Mouse (Mus musculus) intestine, postnatal 0 days (tissue): ENCODE results near the gene Cby3. TPM values are rescaled to one million over a fixed set of nuclear protein-coding genes. Genes with fewer than 3 reads are reported as not detected.
"Not testable (repeated sequence)": the region's sequence is repeated elsewhere in the genome, so short reads cannot be mapped to it uniquely, and the experiment has no call there.

Source experiments
- ATAC-seq: fragments of 200-750 bp; cut with Nextera tagmentation; 2 replicates; pipeline ENCODE4 v1.8.0; 2017; ENCODE audit warnings: mild to moderate bottlenecking, moderate TSS enrichment, moderate library complexity
- H3K27ac ChIP-seq: fragments of 300-500 bp; sonication (generic); 2 replicates; pipeline ENCODE4 v1.5.1; 2014; ENCODE audit warnings: mild to moderate bottlenecking, low read depth, low read length, moderate library complexity
- H3K27me3 ChIP-seq: fragments of 300-500 bp; sonication (generic); replicated peaks from 2 replicates; pipeline ENCODE4 v1.6.1; 2014; ENCODE audit warnings: low read length, mixed read lengths; ENCODE audit not compliant: control insufficient read depth, insufficient read depth
- H3K36me3 ChIP-seq: fragments of 300-500 bp; sonication (generic); 2 replicates; pipeline ENCODE4 v1.6.1; 2014; ENCODE audit warnings: mild to moderate bottlenecking, moderate library complexity; ENCODE audit not compliant: control insufficient read depth, insufficient read depth
- H3K4me1 ChIP-seq: fragments of 300-500 bp; sonication (generic); replicated peaks from 2 replicates; pipeline ENCODE4 v1.6.1; 2014; ENCODE audit warnings: antibody characterized with exemption, low read length, mixed read lengths; ENCODE audit not compliant: control insufficient read depth, insufficient read depth
- H3K4me2 ChIP-seq: fragments of 300-500 bp; sonication (generic); replicated peaks from 2 replicates; pipeline ENCODE4 v1.6.1; 2014; ENCODE audit warnings: low read depth, mild to moderate bottlenecking, moderate library complexity
- H3K4me3 ChIP-seq: fragments of 300-500 bp; sonication (generic); 2 replicates; pipeline ENCODE4 v1.5.1; 2014; ENCODE audit warnings: low read depth, low read length
- H3K9ac ChIP-seq: fragments of 300-500 bp; sonication (generic); 2 replicates; pipeline ENCODE4 v1.6.1; 2014; ENCODE audit warnings: mild to moderate bottlenecking, low read depth, low read length
- H3K9me3 ChIP-seq: fragments of 300-500 bp; sonication (generic); 2 replicates; pipeline ENCODE4 v1.6.1; 2016; ENCODE audit warnings: mixed run types; ENCODE audit not compliant: control insufficient read depth
- CTCF ChIP-seq: sonication (generic); IDR thresholded peaks from 2 replicates; pipeline ENCODE4 v1.5.1; 2016; ENCODE audit warnings: low read depth, mild to moderate bottlenecking, control low read depth, antibody characterized with exemption, moderate library complexity
- WGBS: fragments of 180-500 bp; shearing (Covaris S2); extraction: QIAGEN DNeasy Blood & Tissue Kit; methylation state at CpG from one replicate; pipeline ENCODE4 v1.1.7; 2014; 5-methylcytosine and 5-hydroxymethylcytosine counted together
- polyA plus RNA-seq: library from polyadenylated mRNA; unstranded; fragments of >200 nt; fragmentation: Nextera tagmentation; extraction: Ambion mirVana; gene quantifications from 2 replicates; pipeline ENCODE4 v1.2.1, GENCODE M21; 2015

The Cby3 gene
- 0.17 and 0.30 TPM in 2 replicates for polyA plus RNA-seq

DNA sequence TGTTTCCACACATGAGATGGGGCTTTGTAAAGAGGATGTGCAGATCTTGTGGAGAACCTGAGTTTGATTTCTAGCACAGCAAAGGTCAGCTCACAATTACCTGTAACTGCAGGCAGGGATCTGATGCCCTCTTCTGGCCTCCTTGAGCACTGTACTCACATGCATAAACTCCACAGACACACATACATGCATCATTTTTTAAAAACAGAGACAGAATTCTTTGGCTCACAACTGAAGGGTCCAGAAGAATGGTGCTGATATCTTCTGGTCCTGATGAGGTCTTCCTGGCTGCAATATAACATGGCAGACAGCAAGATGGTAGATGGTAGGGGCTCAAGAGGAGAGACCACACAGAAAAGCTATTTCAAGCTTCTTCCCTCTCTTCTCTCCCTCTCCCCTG lies at the start of gene Cby3:
Gene Cby3 (plus strand): TSS at position 301 of the 400 bp plus-strand sequence.
- Histone ChIP-seq H3K4me3 (no peak within 1 kb of the TSS), H3K36me3 (no peaks in the 10 kb centered on the region), H3K4me1 (no peaks in the 10 kb centered on the region), H3K9ac (no peak within 1 kb of the TSS), H3K4me2 (no peak within 1 kb of the TSS), H3K9me3 (no peaks in the 10 kb centered on the region), H3K27me3 (no peaks in the 10 kb centered on the region), H3K27ac (no peak within 1 kb of the TSS)
- peak; percentile 37 for TF ChIP-seq CTCF
- ATAC-seq: no peak

- no peak for ATAC-seq
- Histone ChIP-seq H3K4me2 (no peak overlapping the region), H3K36me3 (peaks cover 22% of the 10 kb centered on the region), H3K4me3 (no peak overlapping the region), H3K9ac (no peak overlapping the region), H3K4me1 (no peaks in the 10 kb centered on the region), H3K27ac (no peak overlapping the region), H3K27me3 (no peaks in the 10 kb centered on the region), H3K9me3 (no peaks in the 10 kb centered on the region)
- 67% methylated on average over 2 of the region's 2 CpGs for WGBS
- TF ChIP-seq CTCF: no peak
Observed at GRCm38 (mm10) chr11:50312803-50313202, 41.5 kb upstream of the Cby3 start.

DNA sequence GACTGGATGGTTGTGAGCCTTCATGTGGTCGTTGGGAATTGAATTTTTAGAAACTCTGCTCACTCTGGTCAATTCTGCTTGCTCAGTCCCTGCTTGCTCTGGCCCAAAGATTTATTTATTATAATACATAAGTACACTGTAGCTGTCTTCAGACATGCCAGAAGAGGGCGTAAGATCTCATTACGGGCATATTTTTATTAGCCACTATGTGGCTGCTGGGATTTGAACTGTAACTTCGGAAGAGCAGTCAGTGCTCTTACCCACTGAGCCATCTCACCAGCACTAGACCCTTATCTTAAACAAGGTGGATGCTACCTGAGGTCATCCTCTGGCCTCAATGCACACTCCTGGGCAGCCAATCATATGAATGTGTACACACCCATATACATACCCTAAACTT lies 34.9 kb upstream of the Cby3 start:
- H3K4me1 ChIP-seq, H3K9ac ChIP-seq, H3K9me3 ChIP-seq, H3K36me3 ChIP-seq, ATAC-seq, H3K27ac ChIP-seq, H3K4me3 ChIP-seq, H3K27me3 ChIP-seq, H3K4me2 ChIP-seq: not testable (repeated sequence)
- TF ChIP-seq CTCF: peak; percentile 48
- 78% methylated on average over 4 of the region's 4 CpGs for WGBS

- Histone ChIP-seq H3K36me3 (no peaks in the 10 kb centered on the region; the same call in 1 of the 2 replicates), H3K4me3 (no peak overlapping the region), H3K27me3 (no peaks in the 10 kb centered on the region), H3K4me2 (no peak overlapping the region), H3K4me1 (no peaks in the 10 kb centered on the region), H3K9ac (no peak overlapping the region), H3K27ac (no peak overlapping the region), H3K9me3 (no peaks in the 10 kb centered on the region)
- no peak for ATAC-seq
- TF ChIP-seq CTCF: no peak
- 61% methylated on average over 6 of the region's 6 CpGs for WGBS
Observed at GRCm38 (mm10) chr11:50321239-50321638, 33.0 kb upstream of the Cby3 start.

GRCm38 (mm10) chr11:50322345-50322744 lies 31.9 kb upstream of the Cby3 start:
- Histone ChIP-seq H3K36me3 (no peaks in the 10 kb centered on the region; the same call in 1 of the 2 replicates), H3K9me3 (no peaks in the 10 kb centered on the region), H3K9ac (no peak overlapping the region), H3K4me1 (no peaks in the 10 kb centered on the region), H3K4me2 (no peak overlapping the region), H3K27ac (no peak overlapping the region), H3K4me3 (no peak overlapping the region), H3K27me3 (no peaks in the 10 kb centered on the region)
- no peak for TF ChIP-seq CTCF
- no peak for ATAC-seq

DNA sequence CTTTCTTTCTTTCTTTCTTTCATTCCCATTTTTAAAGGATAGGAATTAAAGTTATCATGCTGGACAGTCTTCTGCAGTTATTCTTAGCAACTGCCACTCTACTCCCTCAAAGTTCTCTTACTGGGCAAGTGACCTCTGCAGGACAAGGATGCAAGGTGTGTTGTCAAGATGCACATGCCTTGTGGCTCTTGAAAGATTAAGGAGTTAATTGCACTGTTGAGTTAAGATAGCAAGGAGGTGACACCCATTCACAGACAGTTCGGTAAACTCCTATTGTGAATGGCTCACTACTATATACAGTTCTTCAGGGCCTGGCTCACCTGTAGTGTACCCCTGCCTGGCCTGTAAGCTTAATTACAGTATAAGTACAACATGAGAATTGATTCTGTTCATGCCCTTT lies 30.4 kb upstream of the Cby3 start:
- Histone ChIP-seq H3K36me3 (no peaks in the 10 kb centered on the region; the same call in 1 of the 2 replicates), H3K4me3 (peak overlapping the region; percentile 70), H3K4me1 (no peaks in the 10 kb centered on the region), H3K27ac (no peak overlapping the region), H3K27me3 (no peaks in the 10 kb centered on the region), H3K4me2 (peak overlapping the region; percentile 69), H3K9ac (peak overlapping the region; percentile 87; the same call in 1 of the 2 replicates), H3K9me3 (no peaks in the 10 kb centered on the region)
- TF ChIP-seq CTCF: 0 out of 2 replicates have a peak, but pooled peaks have one; percentile 8
- ATAC-seq: no peak
- WGBS: 15% methylated on average over 1 of the region's 1 CpGs
